Mouse (Mus musculus) heart, embryonic 12.5 days (tissue): ENCODE results near the gene Grk5. TPM values are rescaled to one million over a fixed set of nuclear protein-coding genes. Genes with fewer than 3 reads are reported as not detected.
"Not testable (repeated sequence)": the region's sequence is repeated elsewhere in the genome, so short reads cannot be mapped to it uniquely, and the experiment has no call there.

Experiments
- ATAC-seq: fragments of 200-750 bp; cut with Nextera tagmentation; 2 replicates; pipeline ENCODE4 v1.8.0; 2017; ENCODE audit warnings: moderate TSS enrichment, moderate library complexity; ENCODE audit not compliant: insufficient number of reproducible peaks, low FRiP score
- H3K27ac ChIP-seq: fragments of 300-500 bp; sonication (generic); 2 replicates; pipeline ENCODE4 v1.5.1; 2016; ENCODE audit warnings: mild to moderate bottlenecking, moderate library complexity; ENCODE audit not compliant: poor library complexity, severe bottlenecking
- H3K27me3 ChIP-seq: fragments of 300-500 bp; sonication (generic); replicated peaks from 2 replicates; pipeline ENCODE4 v1.6.1; 2016; ENCODE audit warnings: mild to moderate bottlenecking, moderate library complexity
- H3K36me3 ChIP-seq: fragments of 300-500 bp; sonication (generic); 2 replicates; pipeline ENCODE4 v1.6.1; 2016; ENCODE audit warnings: mild to moderate bottlenecking, moderate library complexity
- H3K4me1 ChIP-seq: fragments of 300-500 bp; sonication (generic); replicated peaks from 2 replicates; pipeline ENCODE4 v1.6.1; 2016; ENCODE audit warnings: mild to moderate bottlenecking
- H3K4me2 ChIP-seq: fragments of 300-500 bp; sonication (generic); 2 replicates; pipeline ENCODE4 v1.6.1; 2016; ENCODE audit warnings: mild to moderate bottlenecking, moderate library complexity
- H3K4me3 ChIP-seq: fragments of 300-500 bp; sonication (generic); 2 replicates; pipeline ENCODE4 v1.5.1; 2016; ENCODE audit warnings: mild to moderate bottlenecking
- H3K9ac ChIP-seq: fragments of 300-500 bp; sonication (generic); 2 replicates; pipeline ENCODE4 v1.6.1; 2016; ENCODE audit warnings: mild to moderate bottlenecking, moderate library complexity
- H3K9me3 ChIP-seq: fragments of 300-500 bp; sonication (generic); replicated peaks from 2 replicates; pipeline ENCODE4 v1.6.1; 2016; ENCODE audit warnings: mild to moderate bottlenecking, moderate library complexity
- WGBS: fragments of 180-500 bp; shearing (Covaris S2); methylation state at CpG from one replicate; pipeline ENCODE4 v1.1.7; 2016; 5-methylcytosine and 5-hydroxymethylcytosine counted together
- polyA plus RNA-seq: library from polyadenylated mRNA; unstranded; fragments of >200 nt; fragmentation: Nextera tagmentation; extraction: Ambion mirVana; gene quantifications from 2 replicates; pipeline ENCODE4 v1.2.1, GENCODE M21; 2016

Gene Grk5
- polyA plus RNA-seq, 1 experiment from 2014 or later, result 4.7 TPM

DNA sequence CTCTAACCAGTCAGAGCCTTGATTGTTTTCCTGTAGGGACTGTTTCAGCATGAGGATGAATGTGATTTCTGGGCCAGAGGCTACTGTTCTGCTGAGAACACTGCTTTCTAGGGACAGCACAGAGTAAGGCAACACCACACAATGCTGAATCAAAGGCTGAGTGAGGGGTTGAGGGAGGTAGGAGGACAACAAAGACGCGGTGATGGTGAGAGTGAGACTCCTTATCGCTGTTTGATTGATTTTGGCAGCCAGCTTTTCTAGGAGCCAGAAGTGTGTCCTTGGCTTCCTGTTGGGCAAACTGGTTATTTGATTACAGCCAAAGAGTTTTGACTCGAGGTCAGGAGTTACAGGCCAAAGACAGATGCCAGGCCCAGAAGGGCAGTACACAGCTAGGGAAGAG is 25.7 kb downstream of the Grk5 start:
- 25% methylated on average over 4 of the region's 4 CpGs for WGBS

DNA sequence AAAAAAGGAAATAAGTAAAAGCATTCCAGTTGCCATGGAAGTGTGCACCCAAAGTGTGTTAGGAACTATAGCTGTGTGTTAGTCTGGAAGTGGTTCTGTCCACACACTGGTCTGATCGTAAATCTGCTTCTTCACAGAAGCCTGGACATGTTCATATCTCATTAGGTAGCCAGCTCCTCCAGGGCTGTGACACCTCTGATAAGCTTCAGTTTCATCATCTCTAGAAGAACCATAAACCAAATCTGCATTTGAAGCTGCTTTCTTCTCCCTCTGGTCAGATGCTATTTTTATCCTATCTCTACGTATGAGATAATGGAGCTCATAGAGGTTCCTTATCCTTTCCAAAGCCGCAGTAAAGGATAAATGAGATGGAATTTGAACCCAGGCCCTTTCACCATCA is 26.3 kb downstream of the Grk5 start:
- peak overlapping the region; percentile 79 for H3K27ac ChIP-seq
- H3K9me3 ChIP-seq, result no peaks in the 10 kb centered on the region
- 0 out of 2 replicates have a peak overlapping the region, but pooled peaks have one; percentile 4 for H3K4me2 ChIP-seq
- H3K4me1 ChIP-seq, result peaks cover 39% of the 10 kb centered on the region
- no peaks in the 10 kb centered on the region for H3K36me3 ChIP-seq
- WGBS, result 16% methylated on average over 3 of the region's 3 CpGs
- H3K27me3 ChIP-seq, result no peaks in the 10 kb centered on the region
- ATAC-seq, result no peak
- H3K4me3 ChIP-seq, result no peak overlapping the region
- no peak overlapping the region for H3K9ac ChIP-seq

More for the DNA sequence above, 25.7 kb downstream of the Grk5 start:
- Histone ChIP-seq H3K9me3 (no peaks in the 10 kb centered on the region), H3K9ac (no peak overlapping the region), H3K4me3 (no peak overlapping the region), H3K36me3 (no peaks in the 10 kb centered on the region), H3K4me2 (0 out of 2 replicates have a peak overlapping the region, but pooled peaks have one; percentile 15), H3K27me3 (no peaks in the 10 kb centered on the region), H3K27ac (peak overlapping the region; percentile 79), H3K4me1 (peaks cover 40% of the 10 kb centered on the region)
- no peak for ATAC-seq

DNA sequence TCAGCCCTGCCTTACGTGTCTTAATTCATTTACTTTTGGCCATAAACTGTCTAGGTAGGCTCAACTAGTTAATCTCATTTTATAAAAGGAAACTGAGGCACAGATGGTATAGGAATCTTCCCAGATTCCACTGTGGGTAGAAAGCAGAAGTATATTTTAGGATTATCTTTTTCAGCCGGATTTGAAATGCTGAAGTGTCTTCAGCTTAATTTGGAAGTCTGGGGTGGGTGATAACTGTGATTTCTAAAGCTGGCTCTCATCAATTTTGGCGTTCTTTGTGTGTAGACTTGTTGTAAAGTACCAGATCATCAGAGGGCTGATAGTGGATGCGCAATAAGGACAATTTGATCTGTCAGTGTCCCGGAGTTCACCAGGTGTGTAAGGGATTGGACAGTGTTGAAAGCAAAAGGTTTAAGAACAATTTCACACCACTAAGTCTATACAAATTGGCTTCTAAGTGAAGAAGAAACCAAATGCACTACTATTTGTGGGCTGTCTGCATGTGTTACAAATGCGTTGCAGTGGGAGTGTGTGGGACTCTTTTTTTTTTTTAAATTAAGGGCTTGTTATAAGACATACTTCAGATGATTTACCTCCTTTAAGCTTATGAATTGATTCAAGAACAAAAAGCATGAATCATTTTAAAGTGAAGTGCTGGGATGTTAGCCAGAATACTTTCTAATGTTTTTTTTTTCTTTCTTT is 27.5 kb downstream of the Grk5 start:
- WGBS, result 76% methylated on average over 6 of the region's 6 CpGs
- Histone ChIP-seq H3K4me3 (no peak overlapping the region), H3K36me3 (no peaks in the 10 kb centered on the region), H3K9ac (no peak overlapping the region), H3K4me1 (peaks cover 28% of the 10 kb centered on the region), H3K27ac (no peak overlapping the region), H3K9me3 (no peaks in the 10 kb centered on the region), H3K27me3 (no peaks in the 10 kb centered on the region), H3K4me2 (no peak overlapping the region)
- ATAC-seq, result no peak

DNA sequence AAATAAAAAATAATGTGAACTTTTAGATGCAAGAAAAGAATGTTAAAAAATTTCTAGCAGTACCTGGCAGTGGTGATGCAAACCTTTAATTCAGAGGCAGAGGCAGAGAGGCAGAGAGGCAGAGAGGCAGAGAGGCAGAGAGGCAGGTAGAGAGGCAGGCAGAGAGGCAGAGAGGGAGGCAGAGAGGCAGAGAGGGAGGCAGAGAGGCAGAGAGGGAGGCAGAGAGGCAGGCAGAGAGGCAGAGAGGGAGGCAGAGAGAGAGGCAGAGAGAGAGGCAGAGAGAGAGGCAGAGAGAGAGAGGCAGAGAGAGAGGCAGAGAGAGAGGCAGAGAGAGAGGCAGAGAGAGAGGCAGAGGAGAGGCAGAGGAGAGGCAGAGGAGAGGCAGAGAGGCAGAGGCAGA is 35.0 kb downstream of the Grk5 start:
- H3K27ac ChIP-seq, H3K36me3 ChIP-seq, ATAC-seq, H3K4me2 ChIP-seq, H3K9ac ChIP-seq, H3K27me3 ChIP-seq, H3K4me3 ChIP-seq, H3K4me1 ChIP-seq, H3K9me3 ChIP-seq: not testable (repeated sequence)

DNA sequence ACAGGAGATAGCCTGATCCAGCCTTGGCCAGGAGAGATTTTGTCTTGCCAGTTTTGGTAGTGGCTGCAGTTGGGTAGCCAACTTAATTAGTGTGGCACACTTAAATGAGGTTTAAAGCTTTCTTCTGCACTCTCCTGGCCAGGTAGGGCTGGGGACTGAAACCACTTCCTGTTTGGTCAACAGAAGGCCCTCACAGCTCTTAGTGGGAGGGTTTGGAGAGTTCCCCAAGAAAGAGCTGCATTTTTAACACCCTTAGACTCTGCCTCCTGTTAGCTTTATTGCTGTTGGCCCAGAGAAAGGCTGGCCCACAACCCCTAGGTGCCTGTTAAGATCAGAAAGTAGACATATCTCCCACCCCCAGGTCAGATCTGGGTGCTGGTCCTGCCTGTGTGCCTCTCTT is 45.5 kb downstream of the Grk5 start:
- ATAC-seq, result no peak
- H3K4me1 ChIP-seq, result peaks cover 22% of the 10 kb centered on the region
- no peak overlapping the region for H3K27ac ChIP-seq

DNA sequence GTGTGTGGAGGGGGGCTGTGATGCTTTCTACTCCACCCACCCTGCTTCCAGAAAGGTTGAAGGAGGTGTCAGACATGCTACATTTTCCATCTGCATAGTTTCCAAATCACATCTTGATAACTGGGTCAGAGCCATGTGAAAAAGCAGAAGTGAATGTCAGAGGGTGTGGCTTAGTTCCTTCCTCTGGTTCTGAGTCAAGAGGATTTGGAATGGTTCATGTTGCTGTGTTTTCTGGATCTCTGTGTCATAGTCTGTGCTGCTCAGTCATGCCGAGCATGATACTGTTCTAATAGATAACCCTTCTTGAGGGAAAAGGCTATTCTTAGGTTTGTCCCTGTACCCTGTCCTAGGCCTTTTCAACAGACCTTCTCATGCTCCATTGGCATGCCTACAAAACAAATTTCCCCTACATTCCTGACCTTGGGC is 50.4 kb downstream of the Grk5 start:
- Histone ChIP-seq H3K36me3 (no peaks in the 10 kb centered on the region), H3K4me1 (peaks cover 27% of the 10 kb centered on the region), H3K27ac (peak overlapping the region; percentile 86), H3K9ac (no peak overlapping the region), H3K27me3 (no peaks in the 10 kb centered on the region), H3K4me3 (no peak overlapping the region), H3K9me3 (no peaks in the 10 kb centered on the region), H3K4me2 (0 out of 2 replicates have a peak overlapping the region, but pooled peaks have one; percentile 17)
- ATAC-seq, result peak; percentile 92
- WGBS, result 3% methylated on average over 1 of the region's 1 CpGs

More for the DNA sequence above, 45.5 kb downstream of the Grk5 start:
- no peak overlapping the region for H3K4me2 ChIP-seq
- H3K9me3 ChIP-seq, result no peaks in the 10 kb centered on the region
- no peaks in the 10 kb centered on the region for H3K27me3 ChIP-seq
- no peak overlapping the region for H3K4me3 ChIP-seq
- no peaks in the 10 kb centered on the region for H3K36me3 ChIP-seq
- H3K9ac ChIP-seq, result no peak overlapping the region

DNA sequence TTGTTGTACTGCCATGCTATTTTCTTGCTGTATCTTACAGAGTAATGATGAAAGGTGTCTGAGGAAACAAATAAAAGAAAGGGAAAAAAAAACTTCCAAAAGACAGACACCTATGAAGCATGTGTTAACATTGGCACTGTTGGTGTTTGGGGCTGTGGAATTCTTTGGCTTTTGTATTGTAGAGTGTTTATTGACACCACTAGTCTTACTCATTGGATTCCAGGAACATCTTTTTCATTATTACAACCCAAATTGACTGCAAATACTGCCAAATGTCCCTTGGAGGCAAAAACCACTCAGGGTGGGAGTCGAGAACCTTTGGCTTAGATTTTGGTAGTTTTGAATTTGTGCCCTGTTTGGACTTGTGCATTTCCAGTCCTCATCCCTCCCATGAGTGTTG is 51.3 kb downstream of the Grk5 start:
- WGBS, result 92% methylated on average over 1 of the region's 1 CpGs
- Histone ChIP-seq H3K27ac (peak overlapping the region; percentile 86), H3K36me3 (no peaks in the 10 kb centered on the region)

DNA sequence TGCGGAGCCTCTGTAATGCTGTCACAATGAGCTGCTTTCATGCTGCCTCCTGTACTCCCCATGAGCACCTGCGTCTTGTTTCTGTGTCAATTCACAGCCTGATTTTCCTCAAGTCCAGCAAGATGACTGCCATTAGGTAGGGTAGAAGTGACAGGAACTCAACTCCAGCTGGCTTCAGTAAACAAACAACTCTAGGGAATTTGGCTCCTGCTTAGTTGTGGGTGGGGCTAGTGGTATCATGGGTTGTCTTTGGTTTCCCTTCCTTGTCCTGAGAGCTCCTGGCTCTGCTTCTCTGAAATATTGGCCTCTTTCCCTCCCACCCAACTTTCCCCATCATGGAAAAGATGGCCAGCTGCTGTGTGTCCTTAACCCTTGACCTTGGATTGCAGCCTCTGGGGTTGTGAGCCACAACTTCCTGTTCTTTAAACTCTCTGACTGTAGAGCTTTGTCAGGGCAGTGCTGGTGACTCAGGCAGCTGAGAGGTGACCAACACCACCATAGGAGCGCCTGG is 56.3 kb downstream of the Grk5 start:
- no peaks in the 10 kb centered on the region for H3K9me3 ChIP-seq
- ATAC-seq, result peak; percentile 47
- no peaks in the 10 kb centered on the region for H3K27me3 ChIP-seq
- no peak overlapping the region for H3K4me2 ChIP-seq
- H3K4me1 ChIP-seq, result peaks cover 45% of the 10 kb centered on the region
- H3K4me3 ChIP-seq, result no peak overlapping the region
- 56% methylated on average over 3 of the region's 3 CpGs for WGBS
- H3K36me3 ChIP-seq, result no peaks in the 10 kb centered on the region
- H3K9ac ChIP-seq, result no peak overlapping the region
- peak overlapping the region; percentile 67 for H3K27ac ChIP-seq

More for the DNA sequence above, 51.3 kb downstream of the Grk5 start:
- Histone ChIP-seq H3K9ac (no peak overlapping the region), H3K27me3 (no peaks in the 10 kb centered on the region), H3K4me3 (no peak overlapping the region), H3K4me1 (peaks cover 29% of the 10 kb centered on the region), H3K4me2 (no peak overlapping the region), H3K9me3 (no peaks in the 10 kb centered on the region)
- no peak for ATAC-seq

DNA sequence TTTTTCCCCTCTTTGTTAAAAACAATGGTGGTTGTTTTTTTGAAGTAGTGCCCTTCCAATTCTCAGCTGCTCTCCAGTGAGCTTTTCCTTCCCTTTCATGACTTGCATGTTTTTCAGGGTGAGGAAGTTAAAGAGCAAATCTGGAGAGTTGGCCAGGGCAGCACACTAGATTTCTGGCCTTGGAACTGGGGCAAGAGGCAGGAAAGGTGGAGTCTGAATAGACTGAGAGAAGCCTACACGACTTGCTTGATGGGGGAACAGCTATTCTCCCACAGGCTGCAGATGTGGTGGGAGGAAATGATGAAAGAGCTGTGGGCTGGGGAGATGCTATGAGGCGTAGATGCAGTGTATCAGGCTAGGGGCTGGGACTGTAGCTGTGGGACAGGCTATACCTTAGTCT is 57.1 kb downstream of the Grk5 start:
- Histone ChIP-seq H3K9me3 (no peaks in the 10 kb centered on the region), H3K4me2 (no peak overlapping the region), H3K9ac (no peak overlapping the region), H3K27me3 (no peaks in the 10 kb centered on the region), H3K4me3 (no peak overlapping the region), H3K36me3 (no peaks in the 10 kb centered on the region), H3K4me1 (peaks cover 47% of the 10 kb centered on the region), H3K27ac (peak overlapping the region; percentile 67)
- ATAC-seq, result peak; percentile 39; the same call in 1 of the 2 replicates
- 62% methylated on average over 2 of the region's 2 CpGs for WGBS

DNA sequence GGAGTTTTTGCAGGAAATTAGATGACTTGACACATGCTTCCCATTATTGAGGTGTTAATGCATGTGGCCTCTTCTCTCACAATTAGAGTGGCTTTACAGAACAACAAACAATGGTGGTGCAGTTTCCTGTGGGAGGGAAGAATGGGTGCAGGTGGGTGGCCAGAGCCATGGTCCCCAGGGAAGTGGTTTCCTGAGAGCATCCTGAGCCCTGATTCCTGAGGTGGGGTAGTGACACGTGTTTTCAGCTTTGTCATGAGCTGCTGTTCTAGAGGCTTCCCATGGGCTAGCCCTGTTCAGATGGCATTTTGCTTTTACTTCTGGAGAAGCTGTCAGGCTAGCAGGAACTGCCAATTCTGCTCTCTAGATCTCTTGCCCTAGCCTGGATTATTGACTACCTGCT is 59.4 kb downstream of the Grk5 start:
- WGBS, result 30% methylated on average over 1 of the region's 1 CpGs
- Histone ChIP-seq H3K4me2 (no peak overlapping the region), H3K27ac (peak overlapping the region; percentile 51), H3K27me3 (no peaks in the 10 kb centered on the region), H3K4me1 (peaks cover 61% of the 10 kb centered on the region), H3K4me3 (no peak overlapping the region), H3K36me3 (no peaks in the 10 kb centered on the region), H3K9me3 (no peaks in the 10 kb centered on the region), H3K9ac (no peak overlapping the region)
- no peak for ATAC-seq

DNA sequence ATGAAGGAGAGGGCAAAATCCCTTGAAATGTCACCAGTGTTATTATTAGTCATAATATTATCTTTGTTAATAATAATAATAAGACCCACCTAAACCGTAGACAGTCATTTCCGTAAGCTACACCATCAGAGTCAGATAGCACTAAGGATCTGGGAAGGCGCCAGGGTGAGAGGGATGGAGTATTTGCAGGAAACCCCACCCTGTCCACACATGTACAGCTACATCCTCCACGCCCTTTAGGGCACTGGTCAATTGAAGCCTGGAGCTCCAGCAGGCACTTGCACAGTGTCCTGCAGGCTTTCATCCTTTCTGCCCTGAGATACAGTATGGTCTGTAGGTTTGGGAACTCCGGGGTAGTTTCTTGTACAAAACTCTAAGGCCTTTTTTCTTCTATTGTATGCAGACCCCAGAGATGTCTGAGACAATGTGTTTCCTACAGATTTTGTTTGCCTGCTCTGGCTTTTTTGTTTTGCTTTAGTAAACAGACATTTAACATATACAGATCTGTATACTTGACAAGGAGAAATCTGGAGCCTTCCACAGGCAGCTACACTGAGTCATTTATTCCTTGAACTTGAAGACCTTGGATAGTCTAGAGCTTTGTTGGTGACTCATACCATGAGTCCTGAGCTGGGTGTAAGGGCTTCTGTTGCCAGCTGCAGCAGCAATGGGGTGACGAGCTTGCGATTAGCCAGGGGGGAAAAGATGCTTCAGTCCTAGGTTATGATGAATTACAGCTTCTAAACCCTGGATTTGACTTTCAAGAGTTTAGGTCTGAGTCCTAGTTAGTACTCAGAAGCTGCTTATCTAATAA is 60.7 kb downstream of the Grk5 start:
- peak; percentile 58 for ATAC-seq
- no peaks in the 10 kb centered on the region for H3K36me3 ChIP-seq
- H3K9ac ChIP-seq, result no peak overlapping the region
- H3K4me2 ChIP-seq, result no peak overlapping the region
- H3K9me3 ChIP-seq, result no peaks in the 10 kb centered on the region
- H3K27me3 ChIP-seq, result no peaks in the 10 kb centered on the region
- no peak overlapping the region for H3K4me3 ChIP-seq
- peaks cover 61% of the 10 kb centered on the region for H3K4me1 ChIP-seq
- WGBS, result 64% methylated on average over 7 of the region's 7 CpGs
- H3K27ac ChIP-seq, result peak overlapping the region; percentile 51
